Mouse (Mus musculus) embryonic fibroblast, embryonic 13.5 days (primary cell): Measurements from ENCODE around the gene Med13l. TPM values are rescaled to one million over a fixed set of nuclear protein-coding genes. Genes with fewer than 3 reads are reported as not detected.
"Not testable (repeated sequence)": the region's sequence is repeated elsewhere in the genome, so short reads cannot be mapped to it uniquely, and the experiment has no call there.

Experiments
- H3K27ac ChIP-seq: 2 replicates; pipeline ENCODE4 v1.5.1; 2012; ENCODE audit warnings: low read length, control low read depth, inconsistent platforms; ENCODE audit not compliant: insufficient read depth
- H3K4me1 ChIP-seq: 2 replicates; pipeline ENCODE4 v1.6.1; 2011; ENCODE audit warnings: low read length; ENCODE audit not compliant: control insufficient read depth, insufficient read depth
- H3K4me3 ChIP-seq: 2 replicates; pipeline ENCODE4 v1.5.1; 2011; ENCODE audit warnings: mild to moderate bottlenecking, control low read depth, low read length; ENCODE audit not compliant: insufficient read depth
- CTCF ChIP-seq: IDR thresholded peaks from 2 replicates; pipeline ENCODE4 v1.5.1; 2011; ENCODE audit warnings: mild to moderate bottlenecking, control low read depth, low read length, moderate library complexity, borderline replicate concordance; ENCODE audit not compliant: insufficient read depth
- POLR2A ChIP-seq: IDR thresholded peaks from 2 replicates; pipeline ENCODE4 v1.6.1; 2011; ENCODE audit warnings: low read depth, mild to moderate bottlenecking, control low read depth, low read length, moderate library complexity
- polyA plus RNA-seq: library from polyadenylated mRNA; stranded (reverse); fragments of >200 nt; gene quantifications from 2 replicates; pipeline ENCODE4 v1.2.4, GENCODE M21; 2011; ENCODE audit warnings: low read depth; ENCODE audit not compliant: missing spikeins, insufficient read length

Med13l gene
- polyA plus RNA-seq, 1 experiment = 57.8 TPM

DNA sequence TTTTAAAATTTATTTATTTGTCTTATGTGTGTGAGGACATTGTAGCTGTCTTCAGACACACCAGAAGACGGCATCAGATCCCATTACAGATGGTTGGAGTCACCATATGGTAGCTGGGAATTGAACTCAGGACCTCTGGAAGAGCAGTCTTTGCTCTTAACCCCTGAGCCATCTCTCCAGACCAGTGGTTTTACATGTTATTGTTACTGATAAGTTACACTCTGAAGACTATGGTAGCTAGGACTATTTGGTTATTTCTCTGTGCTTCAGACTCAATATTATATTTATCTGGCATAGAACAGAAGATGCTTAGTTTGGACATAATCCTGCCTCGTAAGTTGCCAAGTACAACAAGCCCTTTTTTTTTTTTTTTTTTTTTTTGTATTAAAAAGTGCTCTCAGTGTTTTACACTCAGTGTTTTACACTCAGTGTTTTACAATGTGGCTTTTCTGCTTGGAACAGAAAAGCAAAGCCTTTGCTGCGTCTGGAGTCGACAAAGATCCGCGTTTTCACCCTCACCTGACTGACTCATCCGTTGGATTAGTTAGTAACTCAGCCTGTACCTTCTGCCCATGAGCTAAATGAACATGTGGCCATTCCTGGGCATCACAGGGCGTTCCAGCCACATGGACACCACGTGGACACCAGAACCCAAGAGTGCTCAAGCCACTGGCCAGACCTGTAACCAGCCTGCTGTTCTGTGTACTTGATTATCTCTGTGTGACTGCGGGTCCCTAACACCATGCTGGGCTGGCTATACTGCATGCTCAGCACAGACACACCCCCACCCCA, 88.9 kb downstream of the Med13l start:
- TF ChIP-seq POLR2A = no peak
- TF ChIP-seq CTCF = no peak
- Histone ChIP-seq H3K4me3 (no peak overlapping the region), H3K4me1 (peaks cover 11% of the 10 kb centered on the region), H3K27ac (no peak overlapping the region)

DNA sequence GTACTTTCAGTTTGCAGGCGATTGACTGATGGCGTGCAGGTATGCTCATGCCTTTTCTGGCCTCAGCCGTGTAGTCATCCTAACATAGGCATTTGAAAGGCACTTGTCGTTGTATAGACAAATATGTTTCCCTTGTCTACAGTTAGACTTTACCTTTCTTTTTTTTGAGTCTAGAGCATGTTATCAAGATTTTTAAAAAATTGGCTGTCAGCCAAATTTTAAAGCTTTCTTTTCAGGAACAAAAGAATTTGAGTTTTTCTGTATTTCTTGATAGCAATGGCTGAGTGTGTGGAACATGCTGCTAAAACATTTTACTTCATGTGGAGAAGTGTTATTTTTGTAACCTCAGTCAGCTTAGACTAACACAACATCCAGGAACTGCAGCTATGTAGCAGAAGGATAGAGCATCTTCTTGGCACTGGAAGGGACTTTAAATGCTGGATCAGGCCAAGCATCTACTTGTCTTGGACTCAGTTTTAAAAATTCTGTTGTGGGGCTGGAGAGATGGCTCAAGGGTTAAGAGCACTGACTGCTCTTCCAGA, 89.6 kb downstream of the Med13l start:
- Histone ChIP-seq H3K4me3 (no peak overlapping the region), H3K4me1 (peaks cover 13% of the 10 kb centered on the region), H3K27ac (no peak overlapping the region)
- TF ChIP-seq POLR2A (no peak), CTCF (no peak)

DNA sequence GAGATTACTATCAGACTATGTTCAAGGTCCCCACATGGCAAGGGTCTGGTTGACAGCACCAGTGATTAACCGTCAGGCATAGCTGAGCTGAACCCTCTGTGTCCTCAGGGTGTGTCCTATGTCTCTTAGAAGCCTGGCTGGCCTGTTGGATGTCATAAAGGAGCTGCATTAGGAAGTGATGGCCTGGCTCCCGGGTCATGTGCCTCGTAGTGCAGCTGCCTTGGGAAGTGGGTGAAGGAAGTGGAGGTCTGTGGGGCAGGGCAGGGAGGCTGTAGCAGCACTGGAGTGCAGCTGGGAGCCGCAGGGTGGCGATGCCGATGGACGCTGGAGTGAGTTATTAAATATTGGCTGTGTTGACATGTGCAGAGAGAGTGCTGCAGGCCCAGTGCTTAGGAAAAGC, 90.3 kb downstream of the Med13l start:
- peaks cover 15% of the 10 kb centered on the region for H3K4me1 ChIP-seq
- TF ChIP-seq POLR2A (no peak), CTCF (no peak)
- no peak overlapping the region for H3K4me3 ChIP-seq
- no peak overlapping the region for H3K27ac ChIP-seq

DNA sequence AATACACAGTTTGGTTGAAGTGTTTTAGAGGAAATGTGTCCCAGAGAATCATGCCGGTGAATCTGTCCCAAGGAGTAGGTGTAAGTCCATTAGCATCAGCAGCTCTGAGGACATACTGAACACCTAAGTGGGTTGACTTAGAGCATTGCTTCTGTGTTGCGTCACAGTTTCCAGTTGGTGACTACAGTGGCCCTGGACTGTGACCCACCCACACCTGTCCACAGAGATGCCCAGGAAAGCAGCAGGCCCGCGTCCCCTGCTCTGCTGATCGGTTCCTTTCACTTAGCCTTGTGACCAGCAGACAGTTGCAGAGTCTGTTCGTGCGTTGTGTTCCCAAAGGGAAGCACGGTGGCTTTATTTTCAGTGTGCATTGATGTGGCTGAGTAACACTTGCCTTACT, 92.1 kb downstream of the Med13l start:
- Histone ChIP-seq H3K27ac (no peak overlapping the region), H3K4me3 (no peak overlapping the region), H3K4me1 (peaks cover 15% of the 10 kb centered on the region)
- TF ChIP-seq CTCF = no peak

DNA sequence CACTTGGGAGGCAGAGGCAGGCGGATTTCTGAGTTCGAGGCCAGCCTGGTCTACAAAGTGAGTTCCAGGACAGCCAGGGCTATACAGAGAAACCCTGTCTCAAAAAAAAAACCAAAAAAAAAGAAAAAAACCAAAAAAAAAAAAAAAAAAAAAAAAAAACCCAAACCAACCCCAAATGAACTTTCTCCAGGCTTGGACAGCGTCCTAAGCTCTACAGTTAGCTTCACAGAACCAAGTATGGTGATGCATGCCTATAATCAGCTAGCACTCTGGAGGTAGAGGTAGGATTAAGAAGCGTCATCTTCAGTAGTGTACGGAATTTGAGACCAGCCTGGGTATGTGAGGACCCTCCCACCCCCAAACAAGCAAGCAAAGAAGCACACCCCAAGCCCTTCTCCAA, 92.6 kb downstream of the Med13l start:
- H3K4me1 ChIP-seq = peaks cover 11% of the 10 kb centered on the region; the same call in 1 of the 2 replicates
- not testable (repeated sequence) for H3K4me3 ChIP-seq, H3K27ac ChIP-seq

DNA sequence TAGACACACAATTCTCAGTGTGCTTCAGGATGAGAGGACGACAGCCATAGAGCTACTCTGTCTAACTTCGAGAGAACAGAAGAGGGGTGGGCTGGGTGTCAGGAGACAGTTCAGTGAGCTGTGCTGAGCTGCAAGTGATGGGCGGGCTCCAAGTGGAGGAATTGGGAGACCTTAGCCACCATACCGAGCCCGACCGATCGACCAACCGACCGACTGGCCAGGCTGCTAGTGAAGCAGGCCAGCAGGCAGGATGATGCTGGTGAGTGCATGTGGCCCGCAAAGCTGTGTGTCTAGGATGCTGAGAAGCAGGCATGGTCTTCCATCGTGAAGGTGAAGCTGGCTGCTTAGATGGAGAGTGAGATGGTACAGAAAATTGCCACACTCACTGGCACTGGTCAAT, 94.1 kb downstream of the Med13l start:
- H3K4me1 ChIP-seq = peaks cover 18% of the 10 kb centered on the region
- TF ChIP-seq CTCF (no peak), POLR2A (no peak)
- H3K27ac ChIP-seq = no peak overlapping the region
- no peak overlapping the region for H3K4me3 ChIP-seq

DNA sequence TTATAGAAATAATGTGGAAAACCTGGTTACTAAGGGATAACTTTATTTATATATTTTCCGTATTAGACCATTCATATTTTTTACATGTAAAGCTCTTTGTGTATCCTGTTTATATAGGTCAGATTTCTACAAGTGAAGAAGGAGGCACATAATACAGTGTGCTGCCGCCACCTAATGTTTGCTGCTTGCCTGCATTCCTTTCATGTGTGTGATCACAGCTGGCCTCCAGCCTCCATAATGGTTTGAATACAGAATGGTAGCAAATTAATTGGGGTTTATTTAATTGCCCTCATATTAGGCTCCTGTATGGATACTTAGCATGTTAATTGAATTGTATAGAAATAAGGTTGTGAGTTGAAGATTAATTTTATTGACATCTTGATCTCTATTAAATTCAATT, 94.5 kb downstream of the Med13l start:
- peak; percentile 51; the same call in 1 of the 2 replicates for TF ChIP-seq CTCF
- no peak for TF ChIP-seq POLR2A

DNA sequence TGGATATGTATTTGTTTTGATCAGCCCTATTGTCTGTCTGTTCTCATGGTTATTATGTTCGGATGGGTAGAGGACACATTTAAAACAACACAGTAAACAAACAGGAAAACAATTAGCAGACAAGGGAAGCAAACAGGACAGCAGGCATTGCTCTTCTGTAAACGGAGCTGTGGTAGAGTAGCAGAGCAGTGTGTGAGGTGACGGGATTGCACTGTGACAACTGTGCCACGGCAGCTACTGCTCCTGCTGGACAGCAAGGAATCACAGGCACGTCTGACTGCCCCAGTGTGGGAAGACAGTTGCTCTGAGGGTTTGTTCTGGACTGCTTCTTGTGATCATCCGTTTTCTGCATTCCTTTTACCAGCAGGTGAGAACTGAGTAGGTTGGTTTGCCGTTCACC, 94.9 kb downstream of the Med13l start:
- H3K4me1 ChIP-seq = peaks cover 25% of the 10 kb centered on the region
- H3K4me3 ChIP-seq = no peak overlapping the region
- TF ChIP-seq POLR2A (no peak), CTCF (no peak)
- H3K27ac ChIP-seq = no peak overlapping the region

More for the DNA sequence above, 94.5 kb downstream of the Med13l start:
- Histone ChIP-seq H3K27ac (no peak overlapping the region), H3K4me3 (no peak overlapping the region), H3K4me1 (peaks cover 21% of the 10 kb centered on the region)

DNA sequence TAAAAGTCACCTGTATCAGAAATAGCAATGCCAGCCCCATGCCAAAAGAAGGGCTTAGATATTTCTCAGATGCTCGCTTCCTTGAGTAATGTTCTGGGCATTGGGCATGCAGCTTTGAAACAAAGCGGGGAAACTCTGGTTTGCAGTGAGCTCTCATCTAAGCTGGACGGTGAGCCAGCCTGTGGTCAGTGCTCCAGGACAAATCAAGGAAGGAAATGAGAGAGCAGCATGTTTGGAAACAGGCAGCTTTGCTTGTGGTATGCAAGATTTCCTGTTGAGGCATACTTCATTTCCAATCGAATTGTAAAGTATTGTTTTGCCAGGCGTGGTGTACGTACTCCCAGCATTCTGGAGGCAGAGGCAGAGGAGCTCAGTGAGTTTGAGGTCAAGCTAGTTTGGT, 95.5 kb downstream of the Med13l start:
- Histone ChIP-seq H3K4me3 (no peak overlapping the region), H3K27ac (no peak overlapping the region), H3K4me1 (peaks cover 27% of the 10 kb centered on the region)
- no peak for TF ChIP-seq POLR2A
- TF ChIP-seq CTCF = no peak

DNA sequence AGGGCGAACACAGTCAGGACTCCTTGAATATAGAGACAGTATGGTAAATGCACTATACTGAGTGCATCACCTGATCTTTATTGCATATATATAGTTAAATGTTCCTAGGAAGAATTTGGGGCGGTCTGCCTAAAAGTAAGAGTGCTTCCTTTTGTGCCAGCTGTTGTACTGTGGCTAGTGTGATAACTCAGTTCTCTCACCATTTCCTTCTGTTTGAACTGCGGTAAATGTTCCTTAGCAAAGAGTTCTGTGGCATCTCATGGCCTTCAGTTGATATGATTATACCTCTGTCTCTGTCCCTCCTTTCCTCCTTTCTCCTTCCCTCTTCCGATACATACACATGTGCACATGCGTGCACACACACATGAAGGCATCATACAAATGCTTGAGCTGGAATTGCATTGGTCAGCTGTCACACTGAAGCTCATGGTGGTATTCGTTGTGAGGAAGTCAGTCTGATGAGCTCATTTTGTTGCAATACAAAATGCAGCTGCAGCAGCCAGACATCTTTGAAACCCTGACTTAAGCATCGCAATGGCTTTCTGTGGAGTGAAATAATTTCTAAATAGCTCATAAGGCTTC, 97.9 kb downstream of the Med13l start:
- H3K4me1 ChIP-seq = peaks cover 27% of the 10 kb centered on the region
- H3K27ac ChIP-seq = no peak overlapping the region
- H3K4me3 ChIP-seq = no peak overlapping the region
- TF ChIP-seq CTCF (no peak), POLR2A (no peak)
